Mouse (Mus musculus) kidney, embryonic 15.5 days (tissue): ENCODE data around the gene Disp3. TPM values are rescaled to one million over a fixed set of nuclear protein-coding genes. Genes with fewer than 3 reads are reported as not detected.
A peak's percentile ranks its signal among the peaks of the same experiment; 100 is the strongest.

Experiments used
- ATAC-seq: fragments of 200-750 bp; cut with Nextera tagmentation; replicated peaks from 2 replicates; pipeline ENCODE4 v1.8.0; 2017; ENCODE audit warnings: moderate TSS enrichment; ENCODE audit not compliant: low FRiP score
- H3K27ac ChIP-seq: fragments of 300-500 bp; sonication (generic); 2 replicates; pipeline ENCODE4 v1.5.1; 2015; ENCODE audit warnings: mild to moderate bottlenecking, inconsistent platforms
- H3K27me3 ChIP-seq: fragments of 300-500 bp; sonication (generic); 2 replicates; pipeline ENCODE4 v1.6.1; 2015; ENCODE audit warnings: inconsistent platforms
- H3K36me3 ChIP-seq: fragments of 300-500 bp; sonication (generic); 2 replicates; pipeline ENCODE4 v1.6.1; 2015; ENCODE audit warnings: inconsistent platforms
- H3K4me1 ChIP-seq: fragments of 300-500 bp; sonication (generic); 2 replicates; pipeline ENCODE4 v1.6.1; 2015; ENCODE audit warnings: inconsistent platforms
- H3K4me2 ChIP-seq: fragments of 300-500 bp; sonication (generic); 2 replicates; pipeline ENCODE4 v1.6.1; 2015; ENCODE audit warnings: moderate library complexity, mild to moderate bottlenecking, inconsistent platforms
- H3K4me3 ChIP-seq: fragments of 300-500 bp; sonication (generic); replicated peaks from 2 replicates; pipeline ENCODE4 v1.5.1; 2015; ENCODE audit warnings: mild to moderate bottlenecking, inconsistent platforms
- H3K9ac ChIP-seq: fragments of 300-500 bp; sonication (generic); 2 replicates; pipeline ENCODE4 v1.6.1; 2015; ENCODE audit warnings: mild to moderate bottlenecking, inconsistent platforms
- H3K9me3 ChIP-seq: fragments of 300-500 bp; sonication (generic); replicated peaks from 2 replicates; pipeline ENCODE4 v1.6.1; 2016; ENCODE audit warnings: inconsistent platforms
- WGBS: fragments of 180-500 bp; shearing (Covaris S2); methylation state at CpG from one replicate; pipeline ENCODE4 v1.1.7; 2015; ENCODE audit warnings: mixed read lengths; 5-methylcytosine and 5-hydroxymethylcytosine counted together
- polyA plus RNA-seq: library from polyadenylated mRNA; unstranded; fragments of >200 nt; fragmentation: Nextera tagmentation; extraction: Ambion mirVana; gene quantifications from 2 replicates; pipeline ENCODE4 v1.2.1, GENCODE M21; 2015

The Disp3 gene
- polyA plus RNA-seq, 1 experiment from 2014 or later, result 0.19 TPM

GRCm38 (mm10) chr4:148286226-148287031 is 1.3 kb downstream of the Disp3 start:
- peaks cover 68% of the 10 kb centered on the region for H3K27me3 ChIP-seq
- no peaks in the 10 kb centered on the region for H3K9me3 ChIP-seq
- no peaks in the 10 kb centered on the region for H3K36me3 ChIP-seq
- no peak overlapping the region for H3K9ac ChIP-seq
- no peak overlapping the region; the same call in 1 of the 2 replicates for H3K4me3 ChIP-seq
- 15% methylated on average over 22 of the region's 22 CpGs for WGBS
- peaks cover 16% of the 10 kb centered on the region for H3K4me1 ChIP-seq
- 0 out of 2 replicates have a peak, but pooled peaks have one; percentile 38 for ATAC-seq
- H3K27ac ChIP-seq, result no peak overlapping the region
- H3K4me2 ChIP-seq, result peak overlapping the region; percentile 89

- H3K4me1 ChIP-seq, result peaks cover 16% of the 10 kb centered on the region
- H3K36me3 ChIP-seq, result no peaks in the 10 kb centered on the region
- no peak overlapping the region for H3K27ac ChIP-seq
- WGBS, result 51% methylated on average over 13 of the region's 13 CpGs
- ATAC-seq, result no peak
- H3K4me3 ChIP-seq, result no peak overlapping the region
- no peak overlapping the region for H3K9ac ChIP-seq
- peaks cover 55% of the 10 kb centered on the region for H3K27me3 ChIP-seq
- no peaks in the 10 kb centered on the region for H3K9me3 ChIP-seq
- no peak overlapping the region for H3K4me2 ChIP-seq
Measured at GRCm38 (mm10) chr4:148284219-148284618, 3.5 kb downstream of the Disp3 start.

GRCm38 (mm10) chr4:148276816-148277491 is 10.8 kb downstream of the Disp3 start:
- Histone ChIP-seq H3K9ac (no peak overlapping the region), H3K4me2 (no peak overlapping the region), H3K27me3 (peaks cover 54% of the 10 kb centered on the region), H3K4me1 (0 out of 2 replicates have a peak, but pooled peaks cover under 1% of the 10 kb centered on the region), H3K4me3 (no peak overlapping the region), H3K9me3 (no peaks in the 10 kb centered on the region), H3K27ac (no peak overlapping the region), H3K36me3 (no peaks in the 10 kb centered on the region)
- ATAC-seq, result no peak
- 14% methylated on average over 4 of the region's 4 CpGs for WGBS

GRCm38 (mm10) chr4:148274671-148275070 is 13.1 kb downstream of the Disp3 start:
- no peak for ATAC-seq
- Histone ChIP-seq H3K36me3 (no peaks in the 10 kb centered on the region), H3K4me2 (no peak overlapping the region), H3K27ac (no peak overlapping the region), H3K4me1 (peaks cover 5% of the 10 kb centered on the region; the same call in 1 of the 2 replicates), H3K4me3 (no peak overlapping the region), H3K9me3 (no peaks in the 10 kb centered on the region), H3K9ac (no peak overlapping the region), H3K27me3 (peaks cover 76% of the 10 kb centered on the region)
- 60% methylated on average over 3 of the region's 3 CpGs for WGBS

DNA sequence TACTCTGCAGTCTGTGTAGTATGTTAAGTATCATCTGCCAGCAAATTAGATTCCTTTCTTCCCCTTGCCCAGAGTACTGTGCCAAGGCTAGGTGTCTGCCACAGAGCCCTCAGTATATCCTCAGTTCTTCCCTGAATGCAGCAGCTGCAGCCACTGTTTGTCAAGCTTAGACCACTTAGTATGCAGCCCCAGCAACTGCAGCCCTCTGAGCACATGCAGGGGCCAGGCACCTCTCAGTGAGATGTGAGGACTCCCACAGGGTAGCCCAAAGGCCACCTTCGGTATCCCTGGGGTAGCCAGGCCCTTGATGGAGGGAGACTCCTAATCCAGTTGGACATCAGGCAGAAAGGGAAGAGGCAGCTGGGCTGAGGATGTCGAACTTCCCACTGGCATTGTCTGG is 14.5 kb downstream of the Disp3 start:
- H3K4me1 ChIP-seq, result peaks cover 5% of the 10 kb centered on the region; the same call in 1 of the 2 replicates
- H3K9ac ChIP-seq, result no peak overlapping the region
- no peak overlapping the region for H3K4me2 ChIP-seq
- H3K36me3 ChIP-seq, result no peaks in the 10 kb centered on the region
- no peaks in the 10 kb centered on the region for H3K9me3 ChIP-seq
- no peak for ATAC-seq
- peaks cover 80% of the 10 kb centered on the region for H3K27me3 ChIP-seq
- 23% methylated on average over 2 of the region's 2 CpGs for WGBS
- H3K4me3 ChIP-seq, result no peak overlapping the region
- H3K27ac ChIP-seq, result no peak overlapping the region

DNA sequence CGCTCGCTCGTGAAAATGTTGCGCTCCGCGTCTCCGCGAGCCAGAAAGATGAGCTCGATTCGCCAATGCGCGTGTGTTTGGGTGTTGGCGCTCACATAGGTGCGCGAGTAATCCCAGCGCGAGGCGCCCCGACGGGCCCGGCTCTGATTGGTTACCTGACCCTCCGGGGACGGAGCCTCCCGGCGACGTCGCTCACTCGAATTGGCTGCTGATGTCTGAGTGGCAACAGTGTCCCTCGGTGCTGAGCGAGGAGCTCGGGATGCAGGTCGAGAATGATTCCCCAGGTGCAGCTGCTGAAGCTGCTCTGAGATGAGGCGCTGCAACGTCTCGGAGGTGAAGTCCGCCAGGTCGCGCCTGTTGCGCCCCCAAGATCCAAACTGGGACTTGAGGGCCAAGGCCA is 16.1 kb downstream of the Disp3 start:
- Histone ChIP-seq H3K9ac (no peak overlapping the region), H3K27ac (no peak overlapping the region), H3K27me3 (peaks cover 73% of the 10 kb centered on the region), H3K4me1 (peaks cover 5% of the 10 kb centered on the region; the same call in 1 of the 2 replicates), H3K4me2 (peak overlapping the region; percentile 35), H3K4me3 (peak overlapping the region; percentile 13), H3K9me3 (no peaks in the 10 kb centered on the region), H3K36me3 (no peaks in the 10 kb centered on the region)
- 4% methylated on average over 39 of the region's 39 CpGs for WGBS
- no peak for ATAC-seq

- no peak overlapping the region for H3K4me2 ChIP-seq
- no peak for ATAC-seq
- no peak overlapping the region for H3K4me3 ChIP-seq
- no peaks in the 10 kb centered on the region for H3K9me3 ChIP-seq
- H3K27ac ChIP-seq, result no peak overlapping the region
- peaks cover 5% of the 10 kb centered on the region; the same call in 1 of the 2 replicates for H3K4me1 ChIP-seq
- no peak overlapping the region for H3K9ac ChIP-seq
- WGBS, result 81% methylated on average over 6 of the region's 6 CpGs
- peaks cover 27% of the 10 kb centered on the region for H3K27me3 ChIP-seq
- no peaks in the 10 kb centered on the region for H3K36me3 ChIP-seq
Measured at GRCm38 (mm10) chr4:148266973-148267507, 20.7 kb downstream of the Disp3 start.

- Histone ChIP-seq H3K4me3 (no peak overlapping the region), H3K36me3 (no peaks in the 10 kb centered on the region), H3K27ac (no peak overlapping the region), H3K9ac (no peak overlapping the region), H3K4me2 (no peak overlapping the region), H3K4me1 (no peaks in the 10 kb centered on the region), H3K27me3 (no peaks in the 10 kb centered on the region), H3K9me3 (no peaks in the 10 kb centered on the region)
- ATAC-seq, result no peak
- WGBS, result 89% methylated on average over 4 of the region's 4 CpGs
Measured at GRCm38 (mm10) chr4:148259941-148260340, 27.8 kb downstream of the Disp3 start.

- H3K9me3 ChIP-seq, result no peaks in the 10 kb centered on the region
- 49% methylated on average over 10 of the region's 10 CpGs for WGBS
- no peak overlapping the region for H3K9ac ChIP-seq
- H3K4me1 ChIP-seq, result no peaks in the 10 kb centered on the region
- ATAC-seq, result no peak
- no peaks in the 10 kb centered on the region for H3K27me3 ChIP-seq
- H3K27ac ChIP-seq, result no peak overlapping the region
- no peak overlapping the region for H3K4me2 ChIP-seq
- no peaks in the 10 kb centered on the region for H3K36me3 ChIP-seq
- no peak overlapping the region for H3K4me3 ChIP-seq
Measured at GRCm38 (mm10) chr4:148249341-148249740, 38.4 kb downstream of the Disp3 start.

- H3K27ac ChIP-seq, result no peak overlapping the region
- no peak for ATAC-seq
- H3K4me3 ChIP-seq, result no peak overlapping the region
- WGBS, result 86% methylated on average over 9 of the region's 9 CpGs
- H3K36me3 ChIP-seq, result no peaks in the 10 kb centered on the region
- H3K27me3 ChIP-seq, result no peaks in the 10 kb centered on the region
- H3K4me2 ChIP-seq, result no peak overlapping the region
- H3K4me1 ChIP-seq, result 0 out of 2 replicates have a peak, but pooled peaks cover 5% of the 10 kb centered on the region
- no peaks in the 10 kb centered on the region for H3K9me3 ChIP-seq
- no peak overlapping the region for H3K9ac ChIP-seq
Measured at GRCm38 (mm10) chr4:148240387-148240786, 47.4 kb downstream of the Disp3 start.

DNA sequence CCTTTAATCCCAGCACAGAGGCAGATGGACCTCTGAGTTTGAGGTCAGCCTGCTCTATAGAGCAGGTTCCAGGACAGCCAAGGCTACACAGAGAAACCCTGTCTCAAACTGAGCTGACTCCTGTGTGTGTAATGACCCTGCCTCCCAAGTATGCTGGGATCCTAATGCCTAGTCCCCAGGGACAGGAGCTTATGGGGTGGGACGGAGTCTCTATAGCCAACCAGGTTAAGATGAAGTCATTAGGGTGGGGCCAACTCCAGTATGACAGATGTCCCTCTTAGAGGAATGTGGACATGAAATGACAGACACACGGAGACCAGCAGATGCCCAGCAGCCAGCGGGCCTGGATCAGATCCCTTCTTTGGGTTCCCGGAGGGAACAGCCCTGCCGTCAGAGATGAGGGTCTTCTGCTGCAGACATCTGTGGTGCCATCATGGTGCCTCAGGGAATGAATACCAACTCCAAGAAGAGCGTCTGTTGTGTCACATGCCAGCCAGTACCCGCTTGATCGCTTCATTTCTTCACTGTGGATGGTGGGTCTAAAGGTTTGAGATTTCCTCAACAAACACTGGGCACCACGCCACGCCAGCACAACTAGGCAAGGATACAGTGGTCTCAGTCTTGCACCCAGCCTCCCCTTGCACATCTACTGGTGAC is 48.2 kb downstream of the Disp3 start:
- Histone ChIP-seq H3K4me3 (no peak overlapping the region), H3K36me3 (no peaks in the 10 kb centered on the region), H3K27me3 (no peaks in the 10 kb centered on the region), H3K9ac (no peak overlapping the region), H3K4me1 (0 out of 2 replicates have a peak, but pooled peaks cover 5% of the 10 kb centered on the region), H3K27ac (no peak overlapping the region), H3K9me3 (no peaks in the 10 kb centered on the region), H3K4me2 (no peak overlapping the region)
- ATAC-seq, result no peak
- WGBS, result 92% methylated on average over 10 of the region's 10 CpGs
